Mouse (Mus musculus) CH12.LX (cell line): Measurements from ENCODE around the gene Nr4a3. TPM values are rescaled to one million over a fixed set of nuclear protein-coding genes. Genes with fewer than 3 reads are reported as not detected.

Experiments
- DNase-seq: peaks from one replicate; pipeline ENCODE4 v3.0.0-alpha.2; 2013; ENCODE audit errors: extremely low read depth
- H3K27ac ChIP-seq: 2 replicates; pipeline ENCODE4 v1.5.1; 2012; ENCODE audit warnings: low read depth, mild to moderate bottlenecking, control low read depth, moderate library complexity; ENCODE audit not compliant: insufficient read depth
- H3K27me3 ChIP-seq: replicated peaks from 2 replicates; pipeline ENCODE3; 2012; ENCODE audit warnings: inconsistent platforms
- H3K36me3 ChIP-seq, 2 experiments: replicated peaks in 1 of 2; 2 replicates each; pipeline versions ENCODE3 to v1.6.1; 2012; ENCODE audit warnings: inconsistent platforms in 1 of 2, low read length in 1 of 2, mild to moderate bottlenecking in 1 of 2, mixed read lengths in 1 of 2, moderate library complexity in 1 of 2; ENCODE audit not compliant: control insufficient read depth in 1 of 2, insufficient read depth in 1 of 2
- H3K4me1 ChIP-seq, 2 experiments: 2 replicates each; pipeline ENCODE4 v1.6.1; 2012; ENCODE audit warnings: inconsistent platforms in 1 of 2, moderate library complexity in 1 of 2; ENCODE audit not compliant: insufficient read depth in 2 of 2, control insufficient read depth in 1 of 2
- H3K4me2 ChIP-seq: 2 replicates; pipeline ENCODE4 v1.6.1; 2012; ENCODE audit warnings: low read depth, mild to moderate bottlenecking, control low read depth; ENCODE audit not compliant: poor library complexity, insufficient read depth, severe bottlenecking
- H3K4me3 ChIP-seq, 3 experiments: fragments of 150-350 bp in 1 of 3; sonication (generic) in 1 of 3; replicated peaks in 1 of 3; 2 replicates each; pipeline versions ENCODE3 to v1.5.1; 2011 to 2012; ENCODE audit warnings: low read depth in 2 of 3, low read length in 2 of 3, mild to moderate bottlenecking in 2 of 3, moderate library complexity in 2 of 3, control low read depth in 1 of 3, improper control_type of control experiment in 1 of 3, inconsistent platforms in 1 of 3, mixed read lengths in 1 of 3; ENCODE audit not compliant: poor library complexity in 1 of 3
- H3K79me2 ChIP-seq: replicated peaks from 2 replicates; pipeline ENCODE4 v1.6.1; 2012; ENCODE audit warnings: mild to moderate bottlenecking, moderate library complexity; ENCODE audit not compliant: control insufficient read depth, poor library complexity, insufficient read depth, severe bottlenecking; ENCODE audit errors: extremely low read depth
- H3K9ac ChIP-seq: 2 replicates; pipeline ENCODE4 v1.6.1; 2012; ENCODE audit warnings: low read depth, mild to moderate bottlenecking, control low read depth, moderate library complexity; ENCODE audit not compliant: insufficient read depth
- H3K9me3 ChIP-seq: replicated peaks from 2 replicates; pipeline ENCODE3; 2012; ENCODE audit warnings: low read length, inconsistent platforms, mixed read lengths
- BHLHE40 ChIP-seq: IDR thresholded peaks from 2 replicates; pipeline ENCODE4 v1.6.1; 2011; ENCODE audit warnings: mild to moderate bottlenecking, low read depth, low read length, improper control_type of control experiment
- CHD2 ChIP-seq: IDR thresholded peaks from 2 replicates; pipeline ENCODE4 v1.6.1; 2011; ENCODE audit warnings: low read length, improper control_type of control experiment
- CTCF ChIP-seq, 2 experiments: IDR thresholded peaks in 1 of 2; conservative IDR thresholded peaks in 1 of 2; 2 replicates each; pipeline ENCODE4 v1.5.1; 2011 to 2012; ENCODE audit warnings: low read depth in 2 of 2, low read length in 2 of 2, improper control_type of control experiment in 1 of 2, inconsistent platforms in 1 of 2, mild to moderate bottlenecking in 1 of 2, moderate library complexity in 1 of 2
- EP300 ChIP-seq: IDR thresholded peaks from 2 replicates; pipeline ENCODE4 v1.6.1; 2011; ENCODE audit warnings: low read length, improper control_type of control experiment
- HCFC1 ChIP-seq: IDR thresholded peaks from 2 replicates; pipeline ENCODE4 v1.6.1; 2012; ENCODE audit warnings: low read depth, mild to moderate bottlenecking, inconsistent platforms, low read length, improper control_type of control experiment
- IRF4 ChIP-seq: IDR thresholded peaks from 2 replicates; pipeline ENCODE4 v1.6.1; 2014; ENCODE audit warnings: low read depth, mild to moderate bottlenecking, inconsistent platforms, low read length, improper control_type of control experiment
- JUN ChIP-seq: IDR thresholded peaks from 2 replicates; pipeline ENCODE4 v1.6.1; 2011; ENCODE audit warnings: low read depth, mild to moderate bottlenecking, low read length, improper control_type of control experiment, moderate library complexity; ENCODE audit not compliant: insufficient read depth
- JUND ChIP-seq: conservative IDR thresholded peaks from 2 replicates; pipeline ENCODE4 v1.6.1; 2011; ENCODE audit warnings: low read depth, low read length, improper control_type of control experiment
- MAZ ChIP-seq: IDR thresholded peaks from 2 replicates; pipeline ENCODE4 v1.6.1; 2012; ENCODE audit warnings: low read depth, mild to moderate bottlenecking, inconsistent platforms, low read length, improper control_type of control experiment, moderate library complexity
- MYC ChIP-seq: IDR thresholded peaks from 2 replicates; pipeline ENCODE4 v1.6.1; 2011; ENCODE audit warnings: low read depth, mild to moderate bottlenecking, improper control_type of control experiment, low read length
- PAX5 ChIP-seq: IDR thresholded peaks from 2 replicates; pipeline ENCODE4 v1.6.1; 2012; ENCODE audit warnings: low read length, inconsistent platforms, mixed read lengths
- POLR2A ChIP-seq: IDR thresholded peaks from 2 replicates; pipeline ENCODE4 v1.6.1; 2011; ENCODE audit warnings: low read depth, mild to moderate bottlenecking, improper control_type of control experiment, low read length
- RAD21 ChIP-seq: IDR thresholded peaks from 2 replicates; pipeline ENCODE4 v1.6.1; 2011; ENCODE audit warnings: low read depth, mild to moderate bottlenecking, low read length, improper control_type of control experiment, moderate library complexity
- RCOR1 ChIP-seq: conservative IDR thresholded peaks from 2 replicates; pipeline ENCODE4 v1.6.1; 2012; ENCODE audit warnings: low read depth, mild to moderate bottlenecking, inconsistent platforms, low read length, improper control_type of control experiment
- SIN3A ChIP-seq: IDR thresholded peaks from 2 replicates; pipeline ENCODE4 v1.6.1; 2012; ENCODE audit warnings: low read length, improper control_type of control experiment, inconsistent platforms
- SMC3 ChIP-seq: IDR thresholded peaks from 2 replicates; pipeline ENCODE4 v1.6.1; 2011; ENCODE audit warnings: low read depth, low read length, improper control_type of control experiment
- TBP ChIP-seq: conservative IDR thresholded peaks from 2 replicates; pipeline ENCODE4 v1.6.1; 2011; ENCODE audit warnings: low read depth, low read length, improper control_type of control experiment
- TCF12 ChIP-seq: IDR thresholded peaks from 2 replicates; pipeline ENCODE4 v1.6.1; 2014; ENCODE audit warnings: low read depth, mild to moderate bottlenecking, inconsistent platforms, low read length, improper control_type of control experiment
- UBTF ChIP-seq: IDR thresholded peaks from 2 replicates; pipeline ENCODE4 v1.6.1; 2012; ENCODE audit warnings: low read depth, mild to moderate bottlenecking, inconsistent platforms, low read length, improper control_type of control experiment, moderate library complexity
- USF1 ChIP-seq: IDR thresholded peaks from 2 replicates; pipeline ENCODE4 v1.6.1; 2014; ENCODE audit warnings: low read depth, mild to moderate bottlenecking, inconsistent platforms, low read length, improper control_type of control experiment
- USF2 ChIP-seq: conservative IDR thresholded peaks from 2 replicates; pipeline ENCODE4 v1.6.1; 2011; ENCODE audit warnings: low read depth, low read length, improper control_type of control experiment
- ZC3H11A ChIP-seq: IDR thresholded peaks from 2 replicates; pipeline ENCODE4 v1.6.1; 2012; ENCODE audit warnings: low read depth, mild to moderate bottlenecking, inconsistent platforms, low read length, improper control_type of control experiment
- ZKSCAN1 ChIP-seq: IDR thresholded peaks from 2 replicates; pipeline ENCODE4 v1.6.1; 2012; ENCODE audit warnings: low read depth, inconsistent platforms, low read length, improper control_type of control experiment, borderline replicate concordance
- dilution Hi-C: fragments of 300-500 bp; cut with MboI; formaldehyde crosslinking; loops from 2 replicates; pipeline ENCODE4 v1.14.3; 2020; ENCODE audit warnings: low sequenced_read_pairs; ENCODE audit not compliant: extremely low pct_unique_long_range_greater_than_20kb, extremely low pct_ligation_motif_present
- in situ Hi-C: fragments of 300-500 bp; cut with MboI; formaldehyde crosslinking; loops from 3 replicates; pipeline ENCODE4 v1.14.3; 2019; ENCODE audit warnings: low sequenced_read_pairs, low pct_ligation_motif_present, low pct_unique_long_range_greater_than_20kb, mixed read lengths
- polyA plus RNA-seq: library from polyadenylated mRNA; unstranded; fragments of >175 nt; gene quantifications from 2 replicates; pipeline ENCODE4 v1.2.1, GENCODE M21; 2012; ENCODE audit warnings: low read depth; ENCODE audit not compliant: insufficient read length
- total RNA-seq, 2 experiments: library from RNA; depleted of rRNA; stranded (reverse); fragments of 300-350 nt in 1 of 2; fragments of >200 nt in 1 of 2; gene quantifications; 2 replicates each; pipeline ENCODE4 v1.2.3; 2012 to 2014

Gene Nr4a3
- total and polyA plus RNA-seq, 3 experiments, result 0.04 to 0.32 (median 0.21) TPM

DNA sequence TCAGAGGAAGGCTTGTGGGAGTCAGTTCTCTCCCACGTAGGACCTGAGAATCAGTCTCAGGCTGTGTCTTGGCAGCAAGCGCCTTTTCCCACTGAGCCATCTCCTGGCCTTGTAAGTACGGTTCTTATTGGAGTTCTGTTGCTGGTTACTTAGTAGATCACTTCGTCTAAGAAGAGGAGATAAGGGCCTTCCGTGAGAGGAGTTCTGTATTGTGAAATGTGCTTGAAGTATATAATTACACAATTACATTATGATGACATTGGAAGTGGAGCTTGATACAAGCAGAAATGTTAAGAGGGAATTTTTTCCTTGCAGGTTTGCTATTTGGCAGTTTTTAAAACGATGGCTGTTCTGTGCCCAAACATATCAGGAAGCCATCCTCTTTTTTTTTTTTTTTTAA, 85.4 kb downstream of the Nr4a3 start:
- no peaks in the 10 kb centered on the region for H3K79me2 ChIP-seq
- no peak for DNase-seq
- H3K9ac ChIP-seq, result no peak overlapping the region
- peaks cover 0 to 9% of the 10 kb centered on the region in 2 experiments; a peak in 1 of 4 replicates for H3K4me1 ChIP-seq
- H3K27ac ChIP-seq, result no peak overlapping the region
- no peak overlapping the region for H3K4me3 ChIP-seq
- H3K9me3 ChIP-seq, result no peaks in the 10 kb centered on the region
- TF ChIP-seq JUN (no peak), HCFC1 (no peak), MYC (no peak), ZKSCAN1 (no peak), TBP (no peak), SMC3 (no peak), RCOR1 (no peak), CTCF (conservative IDR thresholded peaks at IDR 0.05 in 1 of 2, IDR thresholded peaks at IDR 0.05 in 1 of 2; ENCODE audit: low read depth in 2 of 2, low read length in 2 of 2) (no peak), USF2 (no peak), SIN3A (no peak), RAD21 (no peak), IRF4 (no peak), UBTF (no peak), MAZ (no peak)
- H3K27me3 ChIP-seq, result no peaks in the 10 kb centered on the region
- in situ Hi-C loops, result no loop called here
- no peak overlapping the region for H3K4me2 ChIP-seq
- dilution Hi-C loops, result no loop called here
- peaks cover 10 to 36% of the 10 kb centered on the region in 2 experiments for H3K36me3 ChIP-seq

DNA sequence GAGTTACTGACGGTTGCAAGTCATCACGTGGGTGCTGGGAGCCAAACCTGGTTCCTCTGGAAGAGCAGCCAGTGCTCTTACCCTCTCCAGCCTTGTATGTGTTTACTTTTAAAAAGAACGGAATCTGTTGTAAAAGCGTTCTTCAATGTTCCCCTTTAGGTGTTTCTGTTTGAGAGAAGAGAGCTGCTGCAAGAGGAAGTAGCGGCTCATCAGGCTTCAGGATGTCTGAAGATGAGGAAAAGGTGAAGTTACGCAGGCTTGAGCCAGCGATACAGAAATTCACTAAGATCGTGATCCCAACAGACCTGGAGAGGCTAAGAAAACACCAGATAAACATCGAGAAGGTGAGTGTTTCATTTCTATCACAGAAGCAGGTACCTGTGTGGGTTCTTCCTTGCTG, 86.7 kb downstream of the Nr4a3 start:
- Histone ChIP-seq H3K9me3 (no peaks in the 10 kb centered on the region), H3K4me2 (no peak overlapping the region), H3K79me2 (no peaks in the 10 kb centered on the region), H3K9ac (no peak overlapping the region), H3K36me3 (peaks cover 13 to 44% of the 10 kb centered on the region in 2 experiments), H3K27ac (no peak overlapping the region), H3K27me3 (no peaks in the 10 kb centered on the region), H3K4me3 (no peak overlapping the region), H3K4me1 (no peaks in the 10 kb centered on the region; a peak in 1 of 4 replicates)
- dilution Hi-C loops, result no loop called here
- in situ Hi-C loops, result no loop called here
- TF ChIP-seq ZC3H11A, result no peak
- TF ChIP-seq JUN, result no peak
- TF ChIP-seq SMC3, result no peak
- TF ChIP-seq CTCF (conservative IDR thresholded peaks at IDR 0.05 in 1 of 2, IDR thresholded peaks at IDR 0.05 in 1 of 2; ENCODE audit: low read depth in 2 of 2, low read length in 2 of 2), result no peak
- TF ChIP-seq CHD2, result no peak
- TF ChIP-seq UBTF, result no peak
- TF ChIP-seq RAD21, result no peak
- no peak for TF ChIP-seq TCF12
- no peak for TF ChIP-seq MYC
- TF ChIP-seq JUND, result no peak
- TF ChIP-seq BHLHE40, result no peak
- TF ChIP-seq TBP, result no peak
- no peak for TF ChIP-seq IRF4
- no peak for TF ChIP-seq POLR2A
- no peak for TF ChIP-seq SIN3A
- no peak for TF ChIP-seq EP300
- TF ChIP-seq USF1, result no peak
- no peak for TF ChIP-seq PAX5
- no peak for DNase-seq
